Mouse (Mus musculus) midbrain, postnatal 0 days (tissue): ENCODE measurements at regions not wholly inside any gene's neighbourhood (a gene's known extent, or its start where the extent isn't known, plus 50 kb on each side); places are given as distances from the start of the nearest gene placed in this dataset.
"Not testable (repeated sequence)": the region's sequence is repeated elsewhere in the genome, so short reads cannot be mapped to it uniquely, and the experiment has no call there.

ENCODE experiments used
- ATAC-seq: fragments of 200-750 bp; cut with Nextera tagmentation; 2 replicates; pipeline ENCODE4 v1.8.0; 2017; ENCODE audit warnings: moderate number of reproducible peaks, mild to moderate bottlenecking, moderate TSS enrichment, moderate library complexity; ENCODE audit not compliant: low FRiP score
- DNase-seq: peaks from one replicate; pipeline ENCODE4 v3.0.0-alpha.2; 2015; ENCODE audit warnings: low spot score
- H3K27ac ChIP-seq: fragments of 300-500 bp; sonication (generic); 2 replicates; pipeline ENCODE4 v1.5.1; 2014; ENCODE audit warnings: low read depth, mild to moderate bottlenecking, low read length, mixed read lengths
- H3K27me3 ChIP-seq: fragments of 300-500 bp; sonication (generic); 2 replicates; pipeline ENCODE4 v1.6.1; 2014; ENCODE audit warnings: low read length, control low read depth, mixed read lengths; ENCODE audit not compliant: insufficient read depth
- H3K36me3 ChIP-seq: fragments of 300-500 bp; sonication (generic); 2 replicates; pipeline ENCODE4 v1.6.1; 2014; ENCODE audit warnings: low read length, control low read depth, mixed read lengths; ENCODE audit not compliant: insufficient read depth
- H3K4me1 ChIP-seq: fragments of 300-500 bp; sonication (generic); 2 replicates; pipeline ENCODE4 v1.6.1; 2014; ENCODE audit warnings: mild to moderate bottlenecking, control low read depth, antibody characterized with exemption, low read length, mixed read lengths; ENCODE audit not compliant: insufficient read depth
- H3K4me2 ChIP-seq: fragments of 300-500 bp; sonication (generic); 2 replicates; pipeline ENCODE4 v1.6.1; 2014; ENCODE audit warnings: low read depth, mild to moderate bottlenecking, low read length, mixed read lengths; ENCODE audit not compliant: poor library complexity, severe bottlenecking
- H3K4me3 ChIP-seq: fragments of 300-500 bp; sonication (generic); 2 replicates; pipeline ENCODE4 v1.5.1; 2014; ENCODE audit warnings: low read depth, mild to moderate bottlenecking, low read length, moderate library complexity
- H3K9ac ChIP-seq: fragments of 300-500 bp; sonication (generic); replicated peaks from 2 replicates; pipeline ENCODE4 v1.6.1; 2014; ENCODE audit warnings: mild to moderate bottlenecking, low read length, moderate library complexity, mixed read lengths; ENCODE audit not compliant: poor library complexity, severe bottlenecking
- H3K9me3 ChIP-seq: fragments of 300-500 bp; sonication (generic); 2 replicates; pipeline ENCODE4 v1.6.1; 2016; ENCODE audit warnings: low read length, control low read depth
- CTCF ChIP-seq: IDR thresholded peaks from 2 replicates; pipeline ENCODE4 v1.5.1; 2016; ENCODE audit warnings: antibody characterized with exemption, mild to moderate bottlenecking
- WGBS: fragments of 180-500 bp; shearing (Covaris S2); extraction: QIAGEN DNeasy Blood & Tissue Kit; methylation state at CpG from one replicate; pipeline ENCODE4 v1.1.7; 2014; 5-methylcytosine and 5-hydroxymethylcytosine counted together

GRCm38 (mm10) chr6:107092600-107092999 lies 292.7 kb upstream of the Crbn start:
- DNase-seq (no peak), ATAC-seq (no peak)
- no peaks in the 10 kb centered on the region for H3K4me1 ChIP-seq
- H3K9ac ChIP-seq = no peak overlapping the region
- no peak overlapping the region for H3K4me3 ChIP-seq
- H3K4me2 ChIP-seq = no peak overlapping the region
- no peak for TF ChIP-seq CTCF
- H3K27ac ChIP-seq = no peak overlapping the region
- no peaks in the 10 kb centered on the region for H3K36me3 ChIP-seq
- no peaks in the 10 kb centered on the region for H3K27me3 ChIP-seq
- no peaks in the 10 kb centered on the region for H3K9me3 ChIP-seq

DNA sequence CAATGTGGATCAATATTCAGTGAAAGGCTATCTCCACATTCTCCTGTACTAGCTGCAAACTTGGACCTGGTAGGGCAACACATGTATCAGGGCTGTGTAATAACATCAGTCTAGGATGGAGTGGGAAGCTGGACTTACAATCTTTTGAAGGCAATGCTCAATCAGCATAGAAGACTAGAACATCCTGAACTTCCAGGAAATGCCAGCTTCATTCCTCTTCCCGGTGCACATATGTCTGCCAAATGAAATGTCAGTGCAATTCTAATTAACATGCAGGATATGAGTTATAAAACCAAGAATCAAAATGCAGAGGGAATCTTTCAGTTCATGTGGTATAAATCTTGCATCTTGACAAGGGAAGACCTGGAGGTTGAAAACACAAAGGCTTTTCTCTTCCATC lies 328.8 kb upstream of the Crbn start:
- no peak for DNase-seq
- H3K9me3 ChIP-seq = no peaks in the 10 kb centered on the region
- H3K4me3 ChIP-seq = no peak overlapping the region
- no peak overlapping the region for H3K4me2 ChIP-seq
- H3K36me3 ChIP-seq = no peaks in the 10 kb centered on the region
- no peak for TF ChIP-seq CTCF
- no peak overlapping the region for H3K9ac ChIP-seq
- no peak overlapping the region for H3K27ac ChIP-seq
- no peaks in the 10 kb centered on the region for H3K4me1 ChIP-seq
- no peak for ATAC-seq
- H3K27me3 ChIP-seq = no peaks in the 10 kb centered on the region
- WGBS = 88% methylated on average over 1 of the region's 1 CpGs

DNA sequence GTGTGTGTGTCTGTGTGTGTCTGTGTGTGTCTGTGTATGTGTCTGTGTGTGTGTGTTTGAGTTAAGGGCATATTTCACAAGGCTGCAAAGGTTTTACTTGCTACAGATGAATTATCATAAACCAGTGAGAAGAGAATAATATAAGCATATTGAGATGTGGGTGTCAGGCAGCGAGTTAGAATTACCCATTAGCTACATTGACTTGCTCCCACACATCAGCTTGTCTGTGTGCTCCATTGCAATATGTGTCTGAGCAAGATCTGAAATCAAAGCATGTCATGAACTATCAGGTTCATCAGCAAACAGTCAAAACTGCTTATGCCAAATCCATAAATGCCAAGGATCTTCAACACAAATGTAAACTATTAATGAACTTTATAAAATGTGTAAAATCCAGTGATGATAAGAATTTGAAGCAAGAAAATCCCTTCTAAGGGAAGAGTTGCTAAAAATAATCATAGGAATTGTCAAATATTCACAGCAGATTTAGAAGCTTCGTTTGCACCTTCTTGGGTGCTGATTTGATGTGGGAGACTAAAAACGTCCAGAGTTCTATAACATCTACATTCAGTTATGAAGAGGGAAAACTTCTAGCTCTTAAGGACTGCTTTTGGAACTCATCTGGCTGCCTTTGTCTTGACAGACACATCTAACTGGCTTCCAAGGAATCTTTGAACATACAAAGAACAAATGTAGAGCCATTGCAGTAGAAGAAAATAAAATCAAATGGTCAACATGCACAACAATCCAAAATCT lies 361.7 kb upstream of the Lrrn1 start:
- H3K4me2 ChIP-seq = no peak overlapping the region
- H3K27ac ChIP-seq = no peak overlapping the region
- ATAC-seq (no peak), DNase-seq (no peak)
- WGBS = 61% methylated on average over 3 of the region's 3 CpGs
- no peaks in the 10 kb centered on the region for H3K36me3 ChIP-seq
- no peaks in the 10 kb centered on the region for H3K9me3 ChIP-seq
- no peaks in the 10 kb centered on the region for H3K27me3 ChIP-seq
- H3K9ac ChIP-seq = no peak overlapping the region
- no peaks in the 10 kb centered on the region for H3K4me1 ChIP-seq
- no peak overlapping the region for H3K4me3 ChIP-seq
- no peak for TF ChIP-seq CTCF

GRCm38 (mm10) chr6:107218309-107218708 lies 311.3 kb upstream of the Lrrn1 start:
- Histone ChIP-seq H3K27ac (no peak overlapping the region), H3K9me3 (no peaks in the 10 kb centered on the region), H3K4me3 (no peak overlapping the region), H3K27me3 (no peaks in the 10 kb centered on the region), H3K4me2 (no peak overlapping the region), H3K4me1 (no peaks in the 10 kb centered on the region), H3K36me3 (no peaks in the 10 kb centered on the region), H3K9ac (no peak overlapping the region)
- 79% methylated on average over 2 of the region's 2 CpGs for WGBS
- ATAC-seq (no peak), DNase-seq (no peak)
- no peak for TF ChIP-seq CTCF

DNA sequence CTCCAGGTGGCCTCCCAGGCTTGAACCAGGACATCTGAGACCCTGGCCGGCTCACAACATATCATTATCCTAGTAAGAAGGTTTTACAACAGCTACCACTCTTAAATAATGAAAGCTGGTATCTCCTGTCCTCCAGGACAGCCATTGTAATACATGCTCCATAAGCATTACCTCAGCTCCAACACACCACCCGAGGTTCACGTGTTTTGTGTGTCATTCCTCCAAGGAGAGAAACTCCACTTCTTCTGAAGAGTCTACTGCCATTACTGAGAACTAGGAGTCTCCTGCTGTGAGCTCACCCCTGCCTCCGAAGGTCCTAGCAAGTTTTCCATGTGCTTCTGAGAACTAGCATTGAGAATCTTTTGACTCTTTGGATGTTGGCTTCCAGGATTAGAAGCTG lies 310.8 kb upstream of the Lrrn1 start:
- Histone ChIP-seq H3K4me2 (no peak overlapping the region), H3K27me3 (no peaks in the 10 kb centered on the region), H3K4me1 (no peaks in the 10 kb centered on the region), H3K27ac (no peak overlapping the region), H3K9ac (no peak overlapping the region), H3K9me3 (no peaks in the 10 kb centered on the region), H3K36me3 (no peaks in the 10 kb centered on the region), H3K4me3 (no peak overlapping the region)
- DNase-seq (no peak), ATAC-seq (no peak)
- 76% methylated on average over 4 of the region's 4 CpGs for WGBS
- TF ChIP-seq CTCF = no peak

GRCm38 (mm10) chr6:107222602-107223001 lies 307.0 kb upstream of the Lrrn1 start:
- Histone ChIP-seq H3K27ac (no peak overlapping the region), H3K4me1 (no peaks in the 10 kb centered on the region), H3K9me3 (no peaks in the 10 kb centered on the region), H3K4me3 (no peak overlapping the region), H3K36me3 (no peaks in the 10 kb centered on the region), H3K9ac (no peak overlapping the region), H3K4me2 (no peak overlapping the region), H3K27me3 (no peaks in the 10 kb centered on the region)
- WGBS = 18% methylated on average over 3 of the region's 3 CpGs
- DNase-seq (peak; percentile 58), ATAC-seq (peak; percentile 52; the same call in 1 of the 2 replicates)
- TF ChIP-seq CTCF = no peak

DNA sequence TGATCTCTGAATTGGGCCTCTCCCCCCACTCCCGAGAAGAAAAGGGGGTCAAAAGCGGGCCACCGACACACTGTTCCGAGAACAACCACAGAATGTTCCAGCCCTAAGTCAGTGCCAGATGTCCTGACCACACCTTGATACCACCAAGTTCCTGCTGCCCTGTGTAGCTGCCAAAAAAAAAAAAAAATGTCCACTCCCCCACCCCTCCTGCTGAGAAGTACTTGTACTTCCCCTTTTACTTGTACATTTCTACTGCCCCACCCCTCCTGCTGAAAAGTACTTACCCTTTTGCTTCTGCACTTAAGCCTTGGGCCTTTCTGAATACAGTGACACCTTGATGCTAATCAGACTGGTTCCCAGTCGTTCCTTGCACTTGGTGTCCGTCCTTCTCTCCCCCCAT lies 299.7 kb upstream of the Lrrn1 start:
- ATAC-seq, H3K27ac ChIP-seq, H3K9me3 ChIP-seq, H3K4me3 ChIP-seq, H3K36me3 ChIP-seq, H3K9ac ChIP-seq, H3K4me1 ChIP-seq, H3K27me3 ChIP-seq, H3K4me2 ChIP-seq, DNase-seq: not testable (repeated sequence)
- WGBS = 90% methylated on average over 6 of the region's 6 CpGs
